Mouse (Mus musculus): Measurements from ENCODE around the gene Bcl7b. TPM values are rescaled to one million over a fixed set of nuclear protein-coding genes. Genes with fewer than 3 reads are reported as not detected.

Bcl7b gene
- total and polyA plus RNA-seq, 3 experiments: 44.6 to 76.0 TPM; not detected in 1

GRCm38 (mm10) chr5:135129747-135130146 is 38.3 kb upstream of the Bcl7b start:
- H3K9me3 ChIP-seq (replicated peaks; ENCODE audit: insufficient read depth, low read length): no peaks in the 10 kb centered on the region
- H3K79me2 ChIP-seq (ENCODE audit: control insufficient read depth, insufficient read depth, low read length, poor library complexity): no peaks in the 10 kb centered on the region
- no peak for TF ChIP-seq USF2 (IDR thresholded peaks at IDR 0.05; ENCODE audit: borderline replicate concordance in 1 of 2, insufficient read depth in 1 of 2, low read depth in 1 of 2, low read length in 2 of 2)
- TF ChIP-seq SMC3 (IDR thresholded peaks at IDR 0.05; ENCODE audit: low read depth, low read length): no peak
- no peak overlapping the region for H3K27ac ChIP-seq (ENCODE audit: control insufficient read depth, low read depth, low read length)
- no peaks in the 10 kb centered on the region for H3K36me3 ChIP-seq (ENCODE audit: control insufficient read depth in 1 of 2, insufficient read depth in 2 of 2, low read length in 2 of 2)
- no peaks in the 10 kb centered on the region; a peak in 1 of 4 replicates for H3K27me3 ChIP-seq (ENCODE audit: control insufficient read depth in 1 of 2, insufficient read depth in 2 of 2, low read length in 2 of 2)
- no peak for DNase-seq (ENCODE audit: low read depth, low spot score)
- no peak overlapping the region for H3K9ac ChIP-seq (ENCODE audit: control insufficient read depth, low read depth, low read length, poor library complexity, severe bottlenecking)
- no peaks in the 10 kb centered on the region for H3K4me1 ChIP-seq (ENCODE audit: control insufficient read depth in 1 of 2, insufficient read depth in 2 of 2, low read length in 2 of 2)
- no peak overlapping the region for H3K4me3 ChIP-seq (ENCODE audit: control insufficient read depth in 1 of 2, insufficient read depth in 1 of 2, low read depth in 2 of 2, low read length in 2 of 2)

DNA sequence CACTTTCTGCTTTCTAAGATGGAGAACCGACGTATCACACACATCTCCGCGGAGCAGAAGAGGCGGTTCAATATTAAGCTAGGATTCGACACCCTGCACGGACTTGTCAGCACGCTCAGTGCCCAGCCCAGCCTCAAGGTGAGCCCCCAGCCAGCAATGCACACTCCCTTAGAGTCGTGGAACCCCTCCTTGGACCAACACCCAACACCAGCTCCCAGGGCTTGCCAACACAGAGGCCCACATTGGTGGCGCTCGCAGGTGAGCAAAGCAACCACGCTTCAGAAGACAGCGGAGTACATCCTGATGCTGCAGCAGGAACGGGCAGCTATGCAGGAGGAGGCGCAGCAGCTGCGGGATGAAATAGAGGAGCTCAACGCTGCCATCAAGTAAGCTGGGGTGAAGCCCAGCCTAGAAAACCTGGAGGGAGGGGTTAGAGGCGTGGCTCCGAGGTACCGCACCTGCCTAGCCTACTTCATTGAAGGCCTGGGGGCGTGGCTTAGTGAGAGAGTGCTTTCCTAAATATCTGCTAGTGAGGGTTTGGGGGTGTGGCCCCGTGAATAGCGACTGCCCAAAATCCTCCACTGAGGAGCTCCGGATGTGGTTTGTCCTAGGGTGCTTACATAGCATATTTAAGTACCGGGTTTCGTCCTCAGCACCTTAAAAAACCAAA is 34.2 kb upstream of the Bcl7b start:
- Histone ChIP-seq H3K9ac (ENCODE audit: control insufficient read depth, low read depth, low read length, poor library complexity, severe bottlenecking) (no peak overlapping the region), H3K36me3 (ENCODE audit: control insufficient read depth in 1 of 2, insufficient read depth in 2 of 2, low read length in 2 of 2) (no peaks in the 10 kb centered on the region), H3K27ac (ENCODE audit: control insufficient read depth, low read depth, low read length) (no peak overlapping the region), H3K27me3 (ENCODE audit: control insufficient read depth in 1 of 2, insufficient read depth in 2 of 2, low read length in 2 of 2) (peaks cover 0 to 7% of the 10 kb centered on the region in 2 experiments; a peak in 3 of 4 replicates), H3K4me1 (ENCODE audit: control insufficient read depth in 1 of 2, insufficient read depth in 2 of 2, low read length in 2 of 2) (no peaks in the 10 kb centered on the region), H3K9me3 (replicated peaks; ENCODE audit: insufficient read depth, low read length) (no peaks in the 10 kb centered on the region), H3K4me3 (ENCODE audit: control insufficient read depth in 1 of 2, insufficient read depth in 1 of 2, low read depth in 2 of 2, low read length in 2 of 2) (no peak overlapping the region), H3K79me2 (ENCODE audit: control insufficient read depth, insufficient read depth, low read length, poor library complexity) (no peaks in the 10 kb centered on the region)
- TF ChIP-seq CHD1 (IDR thresholded peaks at IDR 0.05; ENCODE audit: low read depth, low read length) (no peak), CHD2 (IDR thresholded peaks at IDR 0.05; ENCODE audit: low read length) (no peak), ZKSCAN1 (IDR thresholded peaks at IDR 0.05; ENCODE audit: low read depth, low read length) (no peak), MXI1 (IDR thresholded peaks at IDR 0.05; ENCODE audit: low read depth, low read length) (no peak), SMC3 (IDR thresholded peaks at IDR 0.05; ENCODE audit: low read depth, low read length) (no peak), CTCF (IDR thresholded peaks at IDR 0.05 in 2 of 3, conservative IDR thresholded peaks at IDR 0.05 in 1 of 3; ENCODE audit: control insufficient read depth in 1 of 3, insufficient read depth in 1 of 3, low read depth in 2 of 3, low read length in 3 of 3, poor library complexity in 1 of 3, severe bottlenecking in 1 of 3) (no peak), POLR2A (IDR thresholded peaks at IDR 0.05; ENCODE audit: control insufficient read depth in 1 of 2, insufficient read depth in 1 of 2, low read depth in 1 of 2, low read length in 2 of 2, poor library complexity in 1 of 2) (no peak), RAD21 (IDR thresholded peaks at IDR 0.05; ENCODE audit: low read depth, low read length) (no peak), E2F4 (IDR thresholded peaks at IDR 0.05; ENCODE audit: borderline replicate concordance, low read depth, low read length) (no peak), MAZ (IDR thresholded peaks at IDR 0.05; ENCODE audit: low read depth, low read length) (no peak), POLR2AphosphoS5 (IDR thresholded peaks at IDR 0.05; ENCODE audit: borderline replicate concordance, low read depth, low read length) (no peak), ETS1 (IDR thresholded peaks at IDR 0.05; ENCODE audit: low read depth, low read length) (no peak), NELFE (IDR thresholded peaks at IDR 0.05; ENCODE audit: low read depth, low read length) (no peak)
- DNase-seq (ENCODE audit: low read depth, low spot score): no peak

DNA sequence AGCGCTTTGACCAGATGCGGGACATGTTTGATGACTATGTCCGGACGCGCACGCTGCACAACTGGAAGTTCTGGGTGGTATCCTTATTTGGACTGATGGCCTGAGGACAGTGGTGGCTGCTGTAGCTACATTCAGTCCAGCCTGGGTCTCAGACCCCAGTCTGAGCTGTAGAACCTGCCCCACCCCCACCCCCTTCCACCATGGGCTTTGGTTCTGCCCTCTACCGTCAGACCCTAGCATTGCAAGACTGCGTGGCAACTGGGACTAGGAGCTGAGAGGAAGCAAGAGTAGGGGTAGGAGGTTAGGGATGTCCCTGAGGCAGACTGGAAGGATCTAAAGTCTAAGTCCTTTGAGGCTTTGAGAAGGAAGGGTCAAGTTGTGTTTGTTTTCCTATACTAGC is 33.5 kb upstream of the Bcl7b start:
- Histone ChIP-seq H3K27ac (ENCODE audit: control insufficient read depth, low read depth, low read length) (no peak overlapping the region), H3K27me3 (ENCODE audit: control insufficient read depth in 1 of 2, insufficient read depth in 2 of 2, low read length in 2 of 2) (peaks cover under 1 to 7% of the 10 kb centered on the region in 2 experiments; a peak in 3 of 4 replicates), H3K36me3 (ENCODE audit: control insufficient read depth in 1 of 2, insufficient read depth in 2 of 2, low read length in 2 of 2) (no peaks in the 10 kb centered on the region), H3K4me1 (ENCODE audit: control insufficient read depth in 1 of 2, insufficient read depth in 2 of 2, low read length in 2 of 2) (no peaks in the 10 kb centered on the region), H3K4me3 (ENCODE audit: control insufficient read depth in 1 of 2, insufficient read depth in 1 of 2, low read depth in 2 of 2, low read length in 2 of 2) (no peak overlapping the region), H3K79me2 (ENCODE audit: control insufficient read depth, insufficient read depth, low read length, poor library complexity) (no peaks in the 10 kb centered on the region), H3K9me3 (replicated peaks; ENCODE audit: insufficient read depth, low read length) (no peaks in the 10 kb centered on the region), H3K9ac (ENCODE audit: control insufficient read depth, low read depth, low read length, poor library complexity, severe bottlenecking) (no peak overlapping the region)
- peak; percentile 32 for DNase-seq (ENCODE audit: low read depth, low spot score)
- TF ChIP-seq TBP (IDR thresholded peaks at IDR 0.05; ENCODE audit: low read depth, low read length) (no peak), UBTF (IDR thresholded peaks at IDR 0.05; ENCODE audit: borderline replicate concordance, insufficient read depth, low read depth, low read length) (no peak), KAT2A (conservative IDR thresholded peaks at IDR 0.05; ENCODE audit: low read depth, low read length) (no peak), ZMIZ1 (IDR thresholded peaks at IDR 0.05; ENCODE audit: low read depth, low read length) (no peak), TAL1 (IDR thresholded peaks at IDR 0.05; ENCODE audit: low read length) (no peak), BHLHE40 (IDR thresholded peaks at IDR 0.05; ENCODE audit: borderline replicate concordance, low read depth, low read length) (no peak), RCOR1 (IDR thresholded peaks at IDR 0.05; ENCODE audit: low read depth, low read length) (no peak), GABPA (IDR thresholded peaks at IDR 0.05; ENCODE audit: low read depth, low read length) (no peak), USF1 (IDR thresholded peaks at IDR 0.05; ENCODE audit: low read depth, low read length) (no peak), NELFE (IDR thresholded peaks at IDR 0.05; ENCODE audit: low read depth, low read length) (no peak), ELF1 (IDR thresholded peaks at IDR 0.05; ENCODE audit: low read depth, low read length) (no peak), SMC3 (IDR thresholded peaks at IDR 0.05; ENCODE audit: low read depth, low read length) (0 out of 2 replicates have a peak, but pooled peaks have one; percentile 26), POLR2AphosphoS5 (IDR thresholded peaks at IDR 0.05; ENCODE audit: borderline replicate concordance, low read depth, low read length) (no peak), EP300 (IDR thresholded peaks at IDR 0.05; ENCODE audit: low read depth in 1 of 2, low read length in 2 of 2) (no peak)
